Mouse (Mus musculus) limb, embryonic 12.5 days (tissue): ENCODE data around the gene Gpr137c. TPM values are rescaled to one million over a fixed set of nuclear protein-coding genes. Genes with fewer than 3 reads are reported as not detected.

Experiments
- ATAC-seq: fragments of 200-750 bp; cut with Nextera tagmentation; 2 replicates; pipeline ENCODE4 v1.8.0; 2017; ENCODE audit warnings: low read depth, moderate TSS enrichment; ENCODE audit not compliant: insufficient number of reproducible peaks, insufficient read depth, low FRiP score, low TSS enrichment
- H3K27ac ChIP-seq: fragments of 300-500 bp; sonication (generic); 2 replicates; pipeline ENCODE4 v1.5.1; 2016; ENCODE audit warnings: mild to moderate bottlenecking, moderate library complexity
- H3K27me3 ChIP-seq: fragments of 300-500 bp; sonication (generic); 2 replicates; pipeline ENCODE4 v1.6.1; 2016; ENCODE audit warnings: mild to moderate bottlenecking, moderate library complexity
- H3K36me3 ChIP-seq: fragments of 300-500 bp; sonication (generic); 2 replicates; pipeline ENCODE4 v1.6.1; 2016; ENCODE audit warnings: mild to moderate bottlenecking, moderate library complexity
- H3K4me1 ChIP-seq: fragments of 300-500 bp; sonication (generic); replicated peaks from 2 replicates; pipeline ENCODE4 v1.6.1; 2016
- H3K4me2 ChIP-seq: fragments of 300-500 bp; sonication (generic); 2 replicates; pipeline ENCODE4 v1.6.1; 2016; ENCODE audit warnings: mild to moderate bottlenecking, moderate library complexity
- H3K4me3 ChIP-seq: fragments of 300-500 bp; sonication (generic); replicated peaks from 2 replicates; pipeline ENCODE4 v1.5.1; 2016; ENCODE audit warnings: mild to moderate bottlenecking
- H3K9ac ChIP-seq: fragments of 300-500 bp; sonication (generic); replicated peaks from 2 replicates; pipeline ENCODE4 v1.6.1; 2016; ENCODE audit warnings: mild to moderate bottlenecking, moderate library complexity
- H3K9me3 ChIP-seq: fragments of 300-500 bp; sonication (generic); 2 replicates; pipeline ENCODE4 v1.6.1; 2016; ENCODE audit warnings: mild to moderate bottlenecking, moderate library complexity
- WGBS: fragments of 180-500 bp; shearing (Covaris S2); methylation state at CpG from one replicate; pipeline ENCODE4 v1.1.7; 2016; 5-methylcytosine and 5-hydroxymethylcytosine counted together
- polyA plus RNA-seq: library from polyadenylated mRNA; unstranded; fragments of >200 nt; fragmentation: Nextera tagmentation; extraction: Ambion mirVana; gene quantifications from 2 replicates; pipeline ENCODE4 v1.2.1, GENCODE M21; 2016

Gene Gpr137c
- 4.2 and 5.1 TPM in 2 replicates for polyA plus RNA-seq

DNA sequence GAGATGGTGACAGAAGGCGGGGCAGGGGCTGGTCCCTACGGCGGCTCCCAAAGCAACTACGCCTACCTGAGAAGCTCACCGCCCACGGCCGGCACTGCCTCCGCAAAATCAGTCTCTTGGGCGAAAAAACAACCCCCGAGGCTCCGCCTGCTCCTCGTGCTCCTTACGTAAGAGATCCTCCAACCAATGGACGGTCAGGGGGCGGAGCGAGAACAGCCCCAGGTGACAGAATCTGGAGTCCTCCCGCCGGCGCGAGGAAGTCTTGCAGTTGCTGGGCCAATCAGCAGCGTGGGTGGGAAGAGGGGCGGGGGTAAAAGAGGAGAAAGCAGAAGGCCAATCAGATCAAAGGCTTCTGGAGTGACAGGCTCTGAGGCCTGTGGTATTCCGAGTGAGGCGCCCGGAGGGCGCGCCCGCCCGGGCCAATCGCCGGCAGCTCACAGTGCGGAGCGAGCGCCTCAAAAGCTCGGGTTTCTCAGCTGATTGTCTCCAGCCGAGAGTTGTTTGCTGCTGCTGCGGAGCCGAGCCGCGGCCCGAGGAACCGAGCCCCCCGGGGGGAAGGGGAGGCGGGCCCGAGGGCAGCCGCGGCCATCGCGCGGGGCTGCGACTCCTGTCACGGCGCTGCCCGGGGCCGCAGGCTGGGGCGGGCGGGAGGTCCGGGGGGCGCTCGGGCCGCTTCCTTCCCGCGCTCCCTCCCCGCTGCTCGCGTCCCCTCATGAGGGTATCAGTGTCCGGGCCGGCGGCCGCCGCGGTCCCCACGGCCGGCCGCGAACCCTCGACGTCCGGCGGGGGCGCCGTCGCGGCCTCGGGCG, at the start of gene Gpr137c:
Gene Gpr137c (plus strand): TSS at position 437 of the 809 bp plus-strand sequence.
- WGBS: under 1% methylated on average over 69 of the region's 86 CpGs
- no peaks in the 10 kb centered on the region for H3K27me3 ChIP-seq
- H3K36me3 ChIP-seq: no peaks in the 10 kb centered on the region
- peak within 1 kb of the TSS; percentile 73 for H3K4me3 ChIP-seq
- ATAC-seq: peak; percentile 99
- peak within 1 kb of the TSS; percentile 96 for H3K27ac ChIP-seq
- no peaks in the 10 kb centered on the region for H3K9me3 ChIP-seq
- peak within 1 kb of the TSS; percentile 89 for H3K9ac ChIP-seq
- no peaks in the 10 kb centered on the region; the same call in 1 of the 2 replicates for H3K4me1 ChIP-seq
- H3K4me2 ChIP-seq: peak within 1 kb of the TSS; percentile 85

DNA sequence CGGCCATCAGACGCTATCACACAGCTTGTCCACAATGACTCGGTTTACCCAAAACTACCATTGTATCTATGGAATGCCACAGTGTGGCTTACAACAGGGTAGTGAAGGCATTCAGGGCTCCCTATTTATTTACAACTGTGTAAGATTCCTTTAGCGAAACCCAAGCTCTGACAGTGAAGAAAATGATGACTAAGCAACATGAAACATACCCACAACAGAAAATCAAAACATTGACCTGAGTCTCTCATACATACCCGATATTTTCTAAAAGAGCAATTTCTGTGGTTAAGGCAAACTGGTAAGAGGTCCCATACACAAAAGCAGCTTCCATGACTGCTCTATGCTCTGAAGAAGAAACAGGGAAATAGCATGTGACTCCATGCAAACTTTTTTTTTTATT, 47.3 kb upstream of the Gpr137c start:
- H3K4me1 ChIP-seq: peaks cover 6% of the 10 kb centered on the region
- no peak overlapping the region for H3K4me2 ChIP-seq
- 95% methylated on average over 5 of the region's 5 CpGs for WGBS
- no peaks in the 10 kb centered on the region; the same call in 1 of the 2 replicates for H3K9me3 ChIP-seq
- no peak for ATAC-seq
- H3K27me3 ChIP-seq: no peaks in the 10 kb centered on the region
- H3K4me3 ChIP-seq: no peak overlapping the region
- H3K27ac ChIP-seq: no peak overlapping the region
- no peak overlapping the region for H3K9ac ChIP-seq
- H3K36me3 ChIP-seq: no peaks in the 10 kb centered on the region

DNA sequence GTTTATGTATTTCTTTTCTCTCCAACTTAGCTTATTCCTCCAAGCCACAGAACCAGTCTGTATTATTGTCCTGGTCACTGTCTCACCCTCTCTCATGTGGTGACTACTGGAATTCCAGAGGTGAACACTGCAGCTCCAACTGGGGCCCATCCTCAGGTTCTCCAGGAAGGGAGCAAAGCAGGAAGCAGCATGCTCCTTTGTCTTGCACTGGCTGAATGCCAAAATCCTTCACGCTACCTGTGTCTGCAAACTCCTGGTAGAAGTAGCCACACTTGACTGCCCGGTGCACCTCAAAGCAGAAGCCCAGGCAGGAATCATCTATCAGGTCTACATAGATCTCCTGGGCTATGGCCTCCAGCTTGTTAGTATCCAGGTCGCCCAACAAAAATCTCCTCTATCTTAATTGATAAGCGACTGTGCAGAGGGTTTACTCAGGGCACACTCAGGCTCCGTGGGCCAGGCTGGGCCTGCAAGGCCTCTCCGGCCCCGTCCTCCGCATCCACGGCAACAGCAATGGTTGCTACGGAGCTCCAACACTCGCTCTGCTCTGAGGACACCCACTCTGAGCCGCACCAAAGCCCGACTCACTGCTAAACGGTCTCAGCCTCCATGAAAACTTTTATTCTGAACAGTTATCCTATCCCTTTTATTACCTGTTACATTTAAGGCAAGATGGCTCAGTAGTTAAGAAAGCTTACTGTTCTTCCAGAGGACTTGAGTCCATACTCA, 44.3 kb upstream of the Gpr137c start:
- H3K4me1 ChIP-seq: peaks cover 6% of the 10 kb centered on the region
- no peak overlapping the region for H3K4me2 ChIP-seq
- no peaks in the 10 kb centered on the region; the same call in 1 of the 2 replicates for H3K9me3 ChIP-seq
- 0 out of 2 replicates have a peak, but pooled peaks have one; percentile 37 for ATAC-seq
- WGBS: 78% methylated on average over 14 of the region's 14 CpGs
- H3K4me3 ChIP-seq: no peak overlapping the region
- H3K36me3 ChIP-seq: no peaks in the 10 kb centered on the region
- no peak overlapping the region for H3K9ac ChIP-seq
- no peak overlapping the region for H3K27ac ChIP-seq
- no peaks in the 10 kb centered on the region for H3K27me3 ChIP-seq

DNA sequence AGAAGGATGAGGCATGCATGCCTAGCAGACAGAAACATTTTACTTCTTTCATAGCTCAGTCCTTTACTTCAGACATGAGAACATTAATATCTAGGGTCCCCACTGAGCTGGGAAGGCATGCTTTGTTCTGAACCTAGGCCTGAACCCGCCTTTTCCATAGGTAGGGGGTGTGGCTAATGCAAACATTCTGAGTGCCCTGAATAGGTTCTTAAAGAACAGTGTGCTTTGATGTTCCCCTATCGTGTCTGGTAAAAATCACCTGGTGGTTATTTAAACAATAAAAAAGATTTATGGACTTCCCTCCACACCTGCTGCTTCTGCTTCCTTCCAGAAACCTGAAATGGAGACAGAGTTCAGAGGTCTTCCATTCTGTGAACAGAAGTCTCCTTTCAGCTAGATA, 40.3 kb upstream of the Gpr137c start:
- 36% methylated on average over 2 of the region's 2 CpGs for WGBS
- H3K4me1 ChIP-seq: peaks cover 6% of the 10 kb centered on the region
- no peak overlapping the region for H3K4me3 ChIP-seq
- no peak overlapping the region for H3K4me2 ChIP-seq
- no peak overlapping the region for H3K9ac ChIP-seq
- H3K27me3 ChIP-seq: no peaks in the 10 kb centered on the region
- H3K27ac ChIP-seq: no peak overlapping the region
- no peaks in the 10 kb centered on the region for H3K9me3 ChIP-seq
- no peak for ATAC-seq
- H3K36me3 ChIP-seq: no peaks in the 10 kb centered on the region

DNA sequence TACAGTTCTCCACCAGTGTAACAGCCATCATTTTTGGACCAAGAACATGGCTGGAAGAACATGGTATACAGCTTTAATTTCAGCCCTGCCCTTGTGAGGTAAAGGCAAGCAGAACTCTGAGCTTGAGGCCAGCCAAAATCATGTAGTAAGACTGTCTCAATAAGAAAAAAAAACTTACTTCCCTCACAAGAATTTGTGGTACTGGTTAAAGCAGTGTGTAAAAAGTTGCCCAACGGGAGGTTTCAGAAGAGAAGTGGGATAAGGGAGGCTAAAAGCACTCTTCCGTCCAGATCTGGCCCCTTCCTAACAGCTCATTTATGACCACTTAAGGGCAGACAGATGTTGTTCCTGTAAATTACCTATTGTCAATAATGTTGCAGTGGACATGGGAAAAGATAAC, 39.9 kb upstream of the Gpr137c start:
- Histone ChIP-seq H3K4me1 (peaks cover 6% of the 10 kb centered on the region), H3K9me3 (no peaks in the 10 kb centered on the region), H3K9ac (no peak overlapping the region), H3K27ac (no peak overlapping the region), H3K4me2 (no peak overlapping the region), H3K27me3 (no peaks in the 10 kb centered on the region), H3K4me3 (no peak overlapping the region), H3K36me3 (no peaks in the 10 kb centered on the region)
- 48% methylated on average over 2 of the region's 2 CpGs for WGBS
- no peak for ATAC-seq

DNA sequence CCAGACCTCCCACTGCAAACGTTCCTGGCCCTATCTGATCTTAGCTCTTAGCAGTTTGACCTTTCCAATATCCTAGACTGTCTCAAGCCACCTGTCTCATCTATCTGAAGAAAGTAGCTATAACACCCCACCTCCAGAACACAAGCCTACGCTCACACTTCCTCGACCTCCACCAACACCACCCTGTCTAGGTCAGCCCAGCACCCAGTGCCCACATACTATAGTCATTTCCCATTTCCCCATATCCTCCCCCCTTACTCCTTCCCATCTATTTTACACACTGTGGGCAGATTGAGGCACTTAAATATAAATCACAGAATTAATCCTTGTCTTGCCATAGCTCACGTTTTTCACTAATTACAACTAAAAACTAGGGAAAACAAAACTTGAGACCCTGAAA, 37.9 kb upstream of the Gpr137c start:
- H3K4me1 ChIP-seq: no peaks in the 10 kb centered on the region
- no peaks in the 10 kb centered on the region for H3K9me3 ChIP-seq
- H3K27ac ChIP-seq: no peak overlapping the region
- WGBS: 77% methylated on average over 4 of the region's 4 CpGs
- H3K9ac ChIP-seq: no peak overlapping the region
- no peak overlapping the region for H3K4me2 ChIP-seq
- no peaks in the 10 kb centered on the region for H3K36me3 ChIP-seq
- no peaks in the 10 kb centered on the region for H3K27me3 ChIP-seq
- ATAC-seq: no peak
- no peak overlapping the region for H3K4me3 ChIP-seq

DNA sequence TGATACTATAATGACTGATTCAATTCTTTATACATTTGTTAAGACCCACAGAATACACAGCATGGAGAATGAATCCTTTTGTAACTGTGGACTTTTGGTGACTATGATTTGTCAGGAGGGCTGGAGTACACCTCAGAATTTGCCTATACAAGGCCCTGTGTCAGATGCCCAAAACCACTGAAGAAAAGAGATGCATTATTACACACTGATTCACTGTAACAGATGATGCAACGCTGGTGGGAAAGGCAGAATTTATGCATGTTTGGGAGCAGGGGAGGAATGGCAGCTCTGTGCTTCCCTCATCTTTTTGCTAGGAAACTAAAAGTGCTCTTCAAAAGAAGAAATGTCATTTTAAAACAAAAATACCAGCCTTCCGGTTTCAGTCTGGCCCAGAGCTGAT, 28.5 kb upstream of the Gpr137c start:
- H3K27ac ChIP-seq: no peak overlapping the region
- peaks cover 4% of the 10 kb centered on the region; the same call in 1 of the 2 replicates for H3K36me3 ChIP-seq
- H3K4me1 ChIP-seq: no peaks in the 10 kb centered on the region
- H3K4me2 ChIP-seq: no peak overlapping the region
- H3K27me3 ChIP-seq: no peaks in the 10 kb centered on the region
- H3K9ac ChIP-seq: no peak overlapping the region
- no peak overlapping the region for H3K4me3 ChIP-seq
- WGBS: 89% methylated on average over 2 of the region's 2 CpGs
- H3K9me3 ChIP-seq: no peaks in the 10 kb centered on the region
- ATAC-seq: no peak

DNA sequence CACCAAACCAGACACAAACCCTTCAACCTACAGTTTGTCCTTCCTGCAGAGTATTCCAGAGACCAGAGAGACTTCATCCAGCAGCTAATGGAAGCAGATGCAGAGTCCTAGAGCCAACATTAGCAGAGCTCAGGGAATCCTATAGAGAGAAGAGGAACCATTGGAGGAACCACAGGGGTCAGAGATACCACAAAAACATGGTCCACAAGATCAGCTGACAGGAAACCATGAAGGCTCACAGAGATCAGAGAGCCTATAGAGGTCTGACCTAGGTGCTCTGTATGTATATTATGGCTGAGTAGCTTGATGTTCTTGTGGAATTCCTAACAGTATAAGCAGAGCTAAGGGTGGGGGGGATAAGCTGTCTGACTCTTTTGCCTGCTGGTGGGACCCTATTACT, 18.9 kb upstream of the Gpr137c start:
- Histone ChIP-seq H3K36me3 (peaks cover 10% of the 10 kb centered on the region; the same call in 1 of the 2 replicates), H3K9ac (no peak overlapping the region), H3K27ac (no peak overlapping the region), H3K4me2 (no peak overlapping the region), H3K27me3 (no peaks in the 10 kb centered on the region), H3K4me3 (no peak overlapping the region), H3K4me1 (no peaks in the 10 kb centered on the region), H3K9me3 (no peaks in the 10 kb centered on the region)
- ATAC-seq: no peak

DNA sequence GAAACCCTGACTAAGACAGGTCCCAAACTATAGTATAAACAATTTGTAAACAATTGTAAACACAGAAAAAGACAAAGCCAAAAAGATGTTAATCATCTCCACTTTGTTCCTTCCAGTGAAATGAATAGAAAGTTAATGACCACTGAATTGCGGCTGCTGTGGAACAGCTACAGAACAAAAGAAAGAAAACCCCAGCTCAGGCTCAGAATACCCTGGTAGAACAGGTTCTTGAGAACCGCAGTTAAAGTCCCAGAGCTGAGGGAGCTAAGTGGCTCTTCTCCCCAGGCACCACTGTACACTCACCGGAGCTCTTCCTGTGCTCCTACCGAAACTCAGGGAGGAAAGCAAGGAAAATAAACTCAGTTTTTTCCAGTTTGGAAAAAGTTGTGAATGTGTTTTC, 8.8 kb upstream of the Gpr137c start:
- WGBS: 79% methylated on average over 4 of the region's 4 CpGs

DNA sequence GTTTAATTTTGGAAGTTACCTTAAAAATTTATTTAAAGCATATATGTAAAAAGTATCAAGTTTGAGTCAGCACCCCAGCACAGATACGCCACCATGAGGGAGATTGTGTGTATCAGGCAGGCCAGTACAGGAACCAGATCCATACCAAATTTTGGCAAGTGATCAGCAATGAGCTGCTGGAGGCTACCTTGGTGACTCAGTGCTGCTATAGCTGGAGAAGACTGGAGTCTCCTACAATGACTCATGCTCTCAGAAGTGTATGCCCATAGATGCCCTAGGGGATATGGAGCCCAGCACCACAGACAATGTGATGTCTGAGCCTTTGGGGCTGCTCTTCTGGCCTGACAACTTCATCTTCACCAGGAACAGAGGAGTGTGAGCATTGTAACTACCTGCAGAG, 8.1 kb upstream of the Gpr137c start:
- Histone ChIP-seq H3K4me3 (no peak overlapping the region), H3K27ac (no peak overlapping the region), H3K27me3 (no peaks in the 10 kb centered on the region), H3K36me3 (peaks cover 18% of the 10 kb centered on the region), H3K4me2 (no peak overlapping the region), H3K9ac (no peak overlapping the region), H3K9me3 (no peaks in the 10 kb centered on the region), H3K4me1 (no peaks in the 10 kb centered on the region)
- WGBS: 97% methylated on average over 1 of the region's 1 CpGs
- no peak for ATAC-seq

More for the DNA sequence above, 8.8 kb upstream of the Gpr137c start:
- H3K4me1 ChIP-seq: no peaks in the 10 kb centered on the region
- no peak overlapping the region for H3K9ac ChIP-seq
- no peak overlapping the region for H3K4me3 ChIP-seq
- peaks cover 18% of the 10 kb centered on the region for H3K36me3 ChIP-seq
- no peak for ATAC-seq
- no peaks in the 10 kb centered on the region for H3K9me3 ChIP-seq
- H3K27ac ChIP-seq: no peak overlapping the region
- H3K4me2 ChIP-seq: no peak overlapping the region
- H3K27me3 ChIP-seq: no peaks in the 10 kb centered on the region

DNA sequence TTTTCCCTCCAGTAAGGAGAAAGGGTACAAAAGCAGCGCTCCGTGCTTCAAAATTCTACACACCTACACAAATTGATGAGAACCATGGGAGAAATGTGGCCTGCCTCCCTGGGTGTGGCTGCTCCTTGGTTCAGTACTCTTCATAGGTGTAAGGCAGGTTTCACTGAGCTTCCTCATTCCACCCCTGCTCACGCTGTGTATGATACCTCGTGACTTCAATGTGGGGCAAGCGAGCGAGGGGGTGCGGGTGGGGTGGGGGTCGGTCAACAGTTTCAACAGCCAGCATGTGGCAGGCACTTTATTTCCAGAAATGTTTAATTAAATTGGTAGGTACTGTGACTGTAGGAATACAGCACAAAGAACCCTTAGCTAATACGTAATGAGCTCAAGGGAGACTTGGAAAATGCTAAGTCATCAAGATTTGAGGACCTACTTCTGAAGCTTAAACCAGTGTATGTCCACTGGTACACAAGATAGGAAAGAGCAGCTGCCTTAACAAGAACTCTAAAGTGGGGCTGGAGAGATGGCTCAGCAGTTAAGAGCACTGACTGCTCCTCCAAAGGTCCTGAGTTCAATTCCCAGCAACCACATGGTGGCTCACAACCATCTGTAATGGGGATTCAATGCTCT, 2.7 kb upstream of the Gpr137c start:
- Histone ChIP-seq H3K9ac (no peak overlapping the region), H3K4me1 (no peaks in the 10 kb centered on the region; the same call in 1 of the 2 replicates), H3K4me3 (no peak overlapping the region), H3K27me3 (no peaks in the 10 kb centered on the region), H3K27ac (no peak overlapping the region), H3K9me3 (no peaks in the 10 kb centered on the region), H3K36me3 (no peaks in the 10 kb centered on the region), H3K4me2 (no peak overlapping the region)
- 91% methylated on average over 9 of the region's 9 CpGs for WGBS
- no peak for ATAC-seq
